Mouse (Mus musculus): ENCODE measurements around the gene BC053393. TPM values are rescaled to one million over a fixed set of nuclear protein-coding genes. Genes with fewer than 3 reads are reported as not detected.

BC053393 gene
- polyA plus RNA-seq, 1 experiment from 2014 or later, result not detected

GRCm38 (mm10) chr11:46565967-46566366 is 5.4 kb upstream of the BC053393 start:
- Histone ChIP-seq H3K4me2 (ENCODE audit: low read depth, low read length) (no peak overlapping the region), H3K27ac (ENCODE audit: low read length) (no peak overlapping the region), H3K9ac (ENCODE audit: low read length) (no peak overlapping the region), H3K4me3 (replicated peaks; ENCODE audit: low read length) (no peak overlapping the region), H3K27me3 (ENCODE audit: control insufficient read depth, insufficient read depth, low read length) (no peaks in the 10 kb centered on the region), H3K36me3 (ENCODE audit: control insufficient read depth, insufficient read depth, low read length) (no peaks in the 10 kb centered on the region), H3K4me1 (ENCODE audit: control insufficient read depth, insufficient read depth, low read length) (no peaks in the 10 kb centered on the region), H3K9me3 (replicated peaks; ENCODE audit: control insufficient read depth, low read length) (no peaks in the 10 kb centered on the region)
- 91% methylated on average over 2 of the region's 2 CpGs for WGBS
- no peak for ATAC-seq (ENCODE audit: insufficient read depth, low FRiP score)

GRCm38 (mm10) chr11:46569107-46569506 is 2.2 kb upstream of the BC053393 start:
- no peak overlapping the region for H3K4me2 ChIP-seq (ENCODE audit: low read depth, low read length)

GRCm38 (mm10) chr11:46578771-46579281 is 7.5 kb downstream of the BC053393 start:
- H3K36me3 ChIP-seq (ENCODE audit: control insufficient read depth, insufficient read depth, low read length), result no peaks in the 10 kb centered on the region
- H3K4me1 ChIP-seq (ENCODE audit: control insufficient read depth, insufficient read depth, low read length), result no peaks in the 10 kb centered on the region
- no peak overlapping the region for H3K4me2 ChIP-seq (ENCODE audit: low read depth, low read length)
- 45% methylated on average over 5 of the region's 5 CpGs for WGBS
- H3K27me3 ChIP-seq (ENCODE audit: control insufficient read depth, insufficient read depth, low read length), result no peaks in the 10 kb centered on the region
- H3K9me3 ChIP-seq (replicated peaks; ENCODE audit: control insufficient read depth, low read length), result no peaks in the 10 kb centered on the region
- H3K4me3 ChIP-seq (replicated peaks; ENCODE audit: low read length), result no peak overlapping the region
- H3K9ac ChIP-seq (ENCODE audit: low read length), result no peak overlapping the region
- ATAC-seq (ENCODE audit: insufficient read depth, low FRiP score), result no peak; the same call in 1 of the 2 replicates
- H3K27ac ChIP-seq (ENCODE audit: low read length), result no peak overlapping the region

More at GRCm38 (mm10) chr11:46569107-46569506, 2.2 kb upstream of the BC053393 start:
- Histone ChIP-seq H3K27me3 (ENCODE audit: control insufficient read depth, insufficient read depth, low read length) (no peaks in the 10 kb centered on the region), H3K36me3 (ENCODE audit: control insufficient read depth, insufficient read depth, low read length) (no peaks in the 10 kb centered on the region), H3K9ac (ENCODE audit: low read length) (no peak overlapping the region), H3K9me3 (replicated peaks; ENCODE audit: control insufficient read depth, low read length) (no peaks in the 10 kb centered on the region), H3K4me1 (ENCODE audit: control insufficient read depth, insufficient read depth, low read length) (no peaks in the 10 kb centered on the region), H3K4me3 (replicated peaks; ENCODE audit: low read length) (no peak overlapping the region), H3K27ac (ENCODE audit: low read length) (no peak overlapping the region)
- WGBS, result 83% methylated on average over 1 of the region's 1 CpGs
- no peak for ATAC-seq (ENCODE audit: insufficient read depth, low FRiP score)

GRCm38 (mm10) chr11:46580428-46580827 is 9.1 kb downstream of the BC053393 start:
- no peaks in the 10 kb centered on the region for H3K4me1 ChIP-seq (ENCODE audit: control insufficient read depth, insufficient read depth, low read length)
- no peak overlapping the region for H3K9ac ChIP-seq (ENCODE audit: low read length)
- H3K9me3 ChIP-seq (replicated peaks; ENCODE audit: control insufficient read depth, low read length), result no peaks in the 10 kb centered on the region
- no peak overlapping the region for H3K27ac ChIP-seq (ENCODE audit: low read length)
- no peaks in the 10 kb centered on the region for H3K36me3 ChIP-seq (ENCODE audit: control insufficient read depth, insufficient read depth, low read length)
- no peak for ATAC-seq (ENCODE audit: insufficient read depth, low FRiP score)
- H3K4me2 ChIP-seq (ENCODE audit: low read depth, low read length), result no peak overlapping the region
- H3K27me3 ChIP-seq (ENCODE audit: control insufficient read depth, insufficient read depth, low read length), result no peaks in the 10 kb centered on the region
- H3K4me3 ChIP-seq (replicated peaks; ENCODE audit: low read length), result no peak overlapping the region
- 73% methylated on average over 3 of the region's 3 CpGs for WGBS

GRCm38 (mm10) chr11:46582741-46583140 is 11.4 kb downstream of the BC053393 start:
- whole genome bisulfite sequencing, result 69% methylated on average over 5 of the region's 5 CpGs
- H3K9ac ChIP-seq (ENCODE audit: low read length), result no peak overlapping the region
- no peak overlapping the region for H3K27ac ChIP-seq (ENCODE audit: low read length)
- H3K4me2 ChIP-seq (ENCODE audit: low read depth, low read length), result no peak overlapping the region
- H3K4me3 ChIP-seq (replicated peaks; ENCODE audit: low read length), result no peak overlapping the region
- no peaks in the 10 kb centered on the region for H3K4me1 ChIP-seq (ENCODE audit: control insufficient read depth, insufficient read depth, low read length)
- no peaks in the 10 kb centered on the region for H3K9me3 ChIP-seq (replicated peaks; ENCODE audit: control insufficient read depth, low read length)
- no peak for ATAC-seq (ENCODE audit: insufficient read depth, low FRiP score)
- H3K27me3 ChIP-seq (ENCODE audit: control insufficient read depth, insufficient read depth, low read length), result no peaks in the 10 kb centered on the region
- no peaks in the 10 kb centered on the region for H3K36me3 ChIP-seq (ENCODE audit: control insufficient read depth, insufficient read depth, low read length)

- ATAC-seq (ENCODE audit: insufficient read depth, low FRiP score), result no peak
- Histone ChIP-seq H3K9ac (ENCODE audit: low read length) (no peak overlapping the region), H3K27me3 (ENCODE audit: control insufficient read depth, insufficient read depth, low read length) (no peaks in the 10 kb centered on the region), H3K4me1 (ENCODE audit: control insufficient read depth, insufficient read depth, low read length) (no peaks in the 10 kb centered on the region), H3K9me3 (replicated peaks; ENCODE audit: control insufficient read depth, low read length) (no peaks in the 10 kb centered on the region), H3K4me3 (replicated peaks; ENCODE audit: low read length) (no peak overlapping the region), H3K27ac (ENCODE audit: low read length) (no peak overlapping the region), H3K4me2 (ENCODE audit: low read depth, low read length) (no peak overlapping the region), H3K36me3 (ENCODE audit: control insufficient read depth, insufficient read depth, low read length) (no peaks in the 10 kb centered on the region)
- WGBS, result 70% methylated on average over 2 of the region's 2 CpGs
Observed at GRCm38 (mm10) chr11:46592416-46592815, 21.1 kb downstream of the BC053393 start.

GRCm38 (mm10) chr11:46619929-46620328 is 48.6 kb downstream of the BC053393 start:
- 86% methylated on average over 1 of the region's 1 CpGs for WGBS

GRCm38 (mm10) chr11:46620414-46621168 is 49.3 kb downstream of the BC053393 start:
- Histone ChIP-seq H3K9me3 (replicated peaks; ENCODE audit: control insufficient read depth, low read length) (no peaks in the 10 kb centered on the region), H3K4me1 (ENCODE audit: control insufficient read depth, insufficient read depth, low read length) (no peaks in the 10 kb centered on the region), H3K4me3 (replicated peaks; ENCODE audit: low read length) (no peak overlapping the region), H3K9ac (ENCODE audit: low read length) (no peak overlapping the region), H3K27me3 (ENCODE audit: control insufficient read depth, insufficient read depth, low read length) (no peaks in the 10 kb centered on the region), H3K27ac (ENCODE audit: low read length) (no peak overlapping the region), H3K4me2 (ENCODE audit: low read depth, low read length) (no peak overlapping the region), H3K36me3 (ENCODE audit: control insufficient read depth, insufficient read depth, low read length) (no peaks in the 10 kb centered on the region)
- 50% methylated on average over 7 of the region's 7 CpGs for WGBS
- ATAC-seq (ENCODE audit: insufficient read depth, low FRiP score), result no peak

More at GRCm38 (mm10) chr11:46619929-46620328, 48.6 kb downstream of the BC053393 start:
- Histone ChIP-seq H3K9ac (ENCODE audit: low read length) (no peak overlapping the region), H3K4me3 (replicated peaks; ENCODE audit: low read length) (no peak overlapping the region), H3K9me3 (replicated peaks; ENCODE audit: control insufficient read depth, low read length) (no peaks in the 10 kb centered on the region), H3K4me1 (ENCODE audit: control insufficient read depth, insufficient read depth, low read length) (no peaks in the 10 kb centered on the region), H3K27ac (ENCODE audit: low read length) (no peak overlapping the region), H3K27me3 (ENCODE audit: control insufficient read depth, insufficient read depth, low read length) (no peaks in the 10 kb centered on the region), H3K36me3 (ENCODE audit: control insufficient read depth, insufficient read depth, low read length) (no peaks in the 10 kb centered on the region), H3K4me2 (ENCODE audit: low read depth, low read length) (no peak overlapping the region)
- no peak for ATAC-seq (ENCODE audit: insufficient read depth, low FRiP score)

- Histone ChIP-seq H3K36me3 (ENCODE audit: control insufficient read depth, insufficient read depth, low read length) (no peaks in the 10 kb centered on the region), H3K4me3 (replicated peaks; ENCODE audit: low read length) (no peak within 1 kb of the TSS), H3K9me3 (replicated peaks; ENCODE audit: control insufficient read depth, low read length) (no peaks in the 10 kb centered on the region), H3K4me2 (ENCODE audit: low read depth, low read length) (no peak within 1 kb of the TSS), H3K9ac (ENCODE audit: low read length) (no peak within 1 kb of the TSS), H3K4me1 (ENCODE audit: control insufficient read depth, insufficient read depth, low read length) (no peaks in the 10 kb centered on the region), H3K27ac (ENCODE audit: low read length) (no peak within 1 kb of the TSS), H3K27me3 (ENCODE audit: control insufficient read depth, insufficient read depth, low read length) (no peaks in the 10 kb centered on the region)
- 50% methylated on average over 2 of the region's 2 CpGs for WGBS
- ATAC-seq (ENCODE audit: insufficient read depth, low FRiP score), result no peak
Observed at GRCm38 (mm10) chr11:46629211-46629795, 58.0 kb downstream of the BC053393 start, which contains the start of gene Dppa1. Gene Dppa1, minus strand, starts transcription at chr11:46629261.

Measured in stomach, embryonic 16.5 days (tissue).